In genomic region chr15:98225610-98226009, GRCm38 (mm10) we compare ENCODE assay signal across 24 mouse cellular contexts. TPM values are rescaled to one million over a fixed set of nuclear protein-coding genes. Genes with fewer than 3 reads are reported as not detected.
DNase-seq lines count a peak whose midpoint lies in the region; ATAC-seq and TF ChIP-seq lines count a peak whose summit lies in the region.
"Had no signal": no experiment of that assay in that cellular context is flagged by ENCODE, and none has a peak within 500 bp of the region (broad histone marks: within the 10 kb centered on the region; RNA-seq: fewer than 3 reads in every experiment).

No protein-coding gene starts in this region.

- no peaks in the 10 kb centered on the region for H3K4me1 ChIP-seq in lung, embryonic 14.5 days (ENCODE audit: insufficient read depth)
- H3K4me1 ChIP-seq in lung, postnatal 0 days (ENCODE audit: insufficient read depth, low read depth, low read length) = no peaks in the 10 kb centered on the region
- H3K4me1 ChIP-seq in liver, postnatal 0 days (ENCODE audit: insufficient read depth) = no peaks in the 10 kb centered on the region
- H3K4me1 ChIP-seq: embryonic facial prominence, embryonic 13.5 days; heart, embryonic 12.5 days; limb, embryonic 10.5 days; liver, embryonic 12.5 days; midbrain, embryonic 15.5 days had no signal

- H3K4me2 ChIP-seq in lung, embryonic 14.5 days = no peak overlapping the region
- no peak overlapping the region for H3K4me2 ChIP-seq in lung, postnatal 0 days (replicated peaks; ENCODE audit: low read depth, low read length)
- H3K4me2 ChIP-seq in liver, postnatal 0 days (ENCODE audit: low read depth, low read length) = no peak overlapping the region
- H3K4me2 ChIP-seq: embryonic facial prominence, embryonic 13.5 days; heart, embryonic 12.5 days; liver, embryonic 12.5 days; midbrain, embryonic 15.5 days had no signal

- no peak for TF ChIP-seq CTCF in lung, embryonic 14.5 days (IDR thresholded peaks at IDR 0.05; ENCODE audit: low read depth)
- TF ChIP-seq CTCF in lung, postnatal 0 days (IDR thresholded peaks at IDR 0.05) = no peak
- TF ChIP-seq CTCF in liver, postnatal 0 days (IDR thresholded peaks at IDR 0.05; ENCODE audit: low read depth) = no peak

- H3K4me3 ChIP-seq in lung, embryonic 14.5 days (ENCODE audit: low read depth, low read length) = no peak overlapping the region
- H3K4me3 ChIP-seq in lung, postnatal 0 days (ENCODE audit: low read depth, low read length) = no peak overlapping the region
- H3K4me3 ChIP-seq in liver, postnatal 0 days (ENCODE audit: low read depth, low read length) = no peak overlapping the region
- H3K4me3 ChIP-seq: embryonic facial prominence, embryonic 13.5 days; heart, embryonic 12.5 days; limb, embryonic 10.5 days; liver, embryonic 12.5 days; midbrain, embryonic 15.5 days had no signal

- 40% methylated on average over 16 of the region's 16 CpGs for WGBS in lung, embryonic 14.5 days
- WGBS in lung, postnatal 0 days = 46% methylated on average over 16 of the region's 16 CpGs
- WGBS in liver, postnatal 0 days (ENCODE audit: insufficient replicate concordance) = 47% methylated on average over 16 of the region's 16 CpGs

- no peaks in the 10 kb centered on the region for H3K36me3 ChIP-seq in lung, embryonic 14.5 days (ENCODE audit: insufficient read depth)
- H3K36me3 ChIP-seq in lung, postnatal 0 days (ENCODE audit: insufficient read depth, low read length) = no peaks in the 10 kb centered on the region
- no peaks in the 10 kb centered on the region for H3K36me3 ChIP-seq in liver, postnatal 0 days (replicated peaks; ENCODE audit: insufficient read depth, low read length)
- H3K36me3 ChIP-seq: embryonic facial prominence, embryonic 13.5 days; heart, embryonic 12.5 days; limb, embryonic 10.5 days; liver, embryonic 12.5 days; midbrain, embryonic 15.5 days had no signal

- intact Hi-C loops in left cerebral cortex, postnatal 14 days (cut with DNase I) = no loop called here

- H3K9ac ChIP-seq in lung, embryonic 14.5 days = no peak overlapping the region
- H3K9ac ChIP-seq in lung, postnatal 0 days (replicated peaks; ENCODE audit: low read depth) = no peak overlapping the region
- H3K9ac ChIP-seq in liver, postnatal 0 days (replicated peaks) = no peak overlapping the region
- H3K9ac ChIP-seq: embryonic facial prominence, embryonic 13.5 days; heart, embryonic 12.5 days; liver, embryonic 12.5 days; midbrain, embryonic 15.5 days had no signal

- no peak overlapping the region for H3K27ac ChIP-seq in lung, embryonic 14.5 days (ENCODE audit: low read depth)
- no peak overlapping the region for H3K27ac ChIP-seq in lung, postnatal 0 days (ENCODE audit: low read length)
- no peak overlapping the region for H3K27ac ChIP-seq in liver, postnatal 0 days (ENCODE audit: low read depth)
- H3K27ac ChIP-seq: embryonic facial prominence, embryonic 13.5 days; limb, embryonic 10.5 days; liver, embryonic 12.5 days; midbrain, embryonic 15.5 days had no signal

- TF ChIP-seq EP300 in lung, postnatal 0 days (IDR thresholded peaks at IDR 0.05) = no peak
- TF ChIP-seq EP300 in liver, postnatal 0 days (IDR thresholded peaks at IDR 0.05; ENCODE audit: low read depth) = no peak

- ATAC-seq in CD4-positive, CD25-positive, alpha-beta regulatory T cell, adult 4 months = no peak
- no peak for ATAC-seq in lung, embryonic 14.5 days (ENCODE audit: insufficient read depth)
- ATAC-seq in lung, postnatal 0 days = no peak
- no peak for ATAC-seq in liver, postnatal 0 days
- ATAC-seq: liver, embryonic 12.5 days; midbrain, embryonic 15.5 days had no signal

- DNase-seq in CD4-positive, CD25-positive, alpha-beta regulatory T cell, adult 2 months (ENCODE audit: low read depth, low spot score) = peak; percentile 3
- peak; percentile 12 for DNase-seq in lung, embryonic 14.5 days
- no peak for DNase-seq in lung, postnatal 0 days (ENCODE audit: low spot score)
- peak; percentile 10 for DNase-seq in thymus, postnatal 4 days
- DNase-seq in thymus, adult 18-20 months = no peak
- no peak for DNase-seq in left cerebral cortex, postnatal 14 days (ENCODE audit: low spot score in 2 of 2)
- no peak for DNase-seq in liver, postnatal 0 days
- DNase-seq: cerebellum, adult 9-10 months; heart, postnatal 36 days; kidney, adult 18-20 months; thymus, postnatal 25 days had no signal

- no peaks in the 10 kb centered on the region for H3K9me3 ChIP-seq in lung, embryonic 14.5 days (ENCODE audit: low read depth, low read length)
- no peaks in the 10 kb centered on the region for H3K9me3 ChIP-seq in lung, postnatal 0 days (ENCODE audit: low read length)
- H3K9me3 ChIP-seq in liver, postnatal 0 days (ENCODE audit: low read length) = no peaks in the 10 kb centered on the region
- H3K9me3 ChIP-seq: embryonic facial prominence, embryonic 13.5 days; heart, embryonic 12.5 days; limb, embryonic 10.5 days; liver, embryonic 12.5 days; midbrain, embryonic 15.5 days had no signal

- no peaks in the 10 kb centered on the region for H3K27me3 ChIP-seq in lung, embryonic 14.5 days (ENCODE audit: insufficient read depth, low read length)
- H3K27me3 ChIP-seq in lung, postnatal 0 days (replicated peaks; ENCODE audit: insufficient read depth, low read length) = no peaks in the 10 kb centered on the region
- H3K27me3 ChIP-seq in liver, postnatal 0 days (ENCODE audit: insufficient read depth, low read length) = no peaks in the 10 kb centered on the region
- H3K27me3 ChIP-seq: embryonic facial prominence, embryonic 13.5 days; heart, embryonic 12.5 days; liver, embryonic 12.5 days; midbrain, embryonic 15.5 days had no signal

RNA-seq across cellular contexts. Expression of gene Olfr287, which starts 4.8 kb away (rescaled TPM):
- not detected for polyA plus RNA-seq in CD4-positive, CD25-positive, alpha-beta regulatory T cell, adult 4 months (2017; shearing (Covaris generic))
- not detected in 2 replicates for polyA plus RNA-seq in lung, embryonic 14.5 days (2014; fragmentation: Nextera tagmentation; extraction: Ambion mirVana)
- not detected in 2 replicates for polyA plus RNA-seq in lung, postnatal 0 days (2015; fragmentation: Nextera tagmentation; extraction: Ambion mirVana)
- total RNA-seq in left cerebral cortex, postnatal 14 days (2021) = 1 to 10 TPM; 1.8 to 2.4 TPM
- not detected in 2 replicates for polyA plus RNA-seq in liver, postnatal 0 days (2015; fragmentation: Nextera tagmentation; extraction: Ambion mirVana)
- total RNA-seq: adrenal gland, adult 18-20 months; gastrocnemius, postnatal 4 days; heart, postnatal 36 days had no signal
- polyA plus RNA-seq: embryonic facial prominence, embryonic 13.5 days; forebrain, embryonic 11.5 days; heart, embryonic 12.5 days; limb, embryonic 10.5 days; liver, embryonic 12.5 days; midbrain, embryonic 15.5 days; stomach, embryonic 14.5 days had no signal

RNA-seq across cellular contexts. Expression of gene Gm44579, which starts 4.8 kb away (rescaled TPM):
- polyA plus RNA-seq in CD4-positive, CD25-positive, alpha-beta regulatory T cell, adult 4 months (2017; shearing (Covaris generic)) = not detected
- polyA plus RNA-seq in lung, embryonic 14.5 days (2014; fragmentation: Nextera tagmentation; extraction: Ambion mirVana) = not detected in 2 replicates
- polyA plus RNA-seq in lung, postnatal 0 days (2015; fragmentation: Nextera tagmentation; extraction: Ambion mirVana) = not detected in 2 replicates
- total RNA-seq in left cerebral cortex, postnatal 14 days (2021) = not detected
- not detected in 2 replicates for polyA plus RNA-seq in liver, postnatal 0 days (2015; fragmentation: Nextera tagmentation; extraction: Ambion mirVana)
- total RNA-seq: adrenal gland, adult 18-20 months; gastrocnemius, postnatal 4 days; heart, postnatal 36 days had no signal
- polyA plus RNA-seq: embryonic facial prominence, embryonic 13.5 days; forebrain, embryonic 11.5 days; heart, embryonic 12.5 days; limb, embryonic 10.5 days; liver, embryonic 12.5 days; neural tube, embryonic 14.5 days; small intestine, adult 2 months; stomach, embryonic 14.5 days had no signal

RNA-seq across cellular contexts. Expression of gene Olfr286, which starts 8.6 kb away (rescaled TPM):
- polyA plus RNA-seq in CD4-positive, CD25-positive, alpha-beta regulatory T cell, adult 4 months (2017; shearing (Covaris generic)) = under 1 TPM in 1 of 2 experiments, not detected in 1; 0.15 TPM
- polyA plus RNA-seq in lung, embryonic 14.5 days (2014; fragmentation: Nextera tagmentation; extraction: Ambion mirVana) = not detected in 2 replicates
- not detected in 2 replicates for polyA plus RNA-seq in lung, postnatal 0 days (2015; fragmentation: Nextera tagmentation; extraction: Ambion mirVana)
- total RNA-seq in left cerebral cortex, postnatal 14 days (2021) = not detected
- polyA plus RNA-seq in liver, postnatal 0 days (2015; fragmentation: Nextera tagmentation; extraction: Ambion mirVana) = not detected in 2 replicates
- total RNA-seq: adrenal gland, adult 18-20 months; gastrocnemius, postnatal 4 days; heart, postnatal 36 days; layer of hippocampus, postnatal 14 days had no signal
- polyA plus RNA-seq: embryonic facial prominence, embryonic 13.5 days; forebrain, embryonic 11.5 days; heart, embryonic 12.5 days; limb, embryonic 10.5 days; liver, embryonic 12.5 days; midbrain, embryonic 15.5 days; neural tube, embryonic 14.5 days; stomach, embryonic 14.5 days had no signal

RNA-seq across cellular contexts. Expression of gene Olfr288, which starts 30.3 kb away (rescaled TPM):
- polyA plus RNA-seq in CD4-positive, CD25-positive, alpha-beta regulatory T cell, adult 4 months (2017; shearing (Covaris generic)) = not detected
- polyA plus RNA-seq in lung, embryonic 14.5 days (2014; fragmentation: Nextera tagmentation; extraction: Ambion mirVana) = not detected in 2 replicates
- not detected in 2 replicates for polyA plus RNA-seq in lung, postnatal 0 days (2015; fragmentation: Nextera tagmentation; extraction: Ambion mirVana)
- total RNA-seq in left cerebral cortex, postnatal 14 days (2021) = not detected
- not detected in 2 replicates for polyA plus RNA-seq in liver, postnatal 0 days (2015; fragmentation: Nextera tagmentation; extraction: Ambion mirVana)
- total RNA-seq: adrenal gland, adult 18-20 months; gastrocnemius, postnatal 4 days; heart, postnatal 36 days; layer of hippocampus, postnatal 14 days had no signal
- polyA plus RNA-seq: embryonic facial prominence, embryonic 13.5 days; forebrain, embryonic 11.5 days; heart, embryonic 12.5 days; limb, embryonic 10.5 days; liver, embryonic 12.5 days; midbrain, embryonic 15.5 days; neural tube, embryonic 14.5 days; small intestine, adult 2 months; stomach, embryonic 14.5 days had no signal

RNA-seq across cellular contexts. Expression of gene H1fnt, which starts 31.5 kb away (rescaled TPM):
- not detected for polyA plus RNA-seq in CD4-positive, CD25-positive, alpha-beta regulatory T cell, adult 4 months (2017; shearing (Covaris generic))
- polyA plus RNA-seq in lung, embryonic 14.5 days (2014; fragmentation: Nextera tagmentation; extraction: Ambion mirVana) = not detected in 2 replicates
- polyA plus RNA-seq in lung, postnatal 0 days (2015; fragmentation: Nextera tagmentation; extraction: Ambion mirVana) = not detected in 2 replicates
- total RNA-seq in left cerebral cortex, postnatal 14 days (2021) = not detected
- not detected in 2 replicates for polyA plus RNA-seq in liver, postnatal 0 days (2015; fragmentation: Nextera tagmentation; extraction: Ambion mirVana)
- total RNA-seq: adrenal gland, adult 18-20 months; gastrocnemius, postnatal 4 days; heart, postnatal 36 days; layer of hippocampus, postnatal 14 days had no signal
- polyA plus RNA-seq: embryonic facial prominence, embryonic 13.5 days; forebrain, embryonic 11.5 days; heart, embryonic 12.5 days; limb, embryonic 10.5 days; liver, embryonic 12.5 days; midbrain, embryonic 15.5 days; neural tube, embryonic 14.5 days; small intestine, adult 2 months; stomach, embryonic 14.5 days had no signal

Comparison
In these comparisons a context has a peak if more than half of its experiments do, and no peak if none do; other contexts are left out.
1. DNase-seq: peak in CD4-positive, CD25-positive, alpha-beta regulatory T cell, adult 2 months (single experiment), lung, embryonic 14.5 days (single experiment) and thymus, postnatal 4 days (single experiment); none in lung, postnatal 0 days (single experiment), thymus, adult 18-20 months (0 of 2), left cerebral cortex, postnatal 14 days (0 of 2) and liver, postnatal 0 days (single experiment).